In genomic region chr4:97049045-97049674, GRCm38 (mm10) we compare ENCODE assay signal across 23 mouse cellular contexts.
DNase-seq lines count a peak whose midpoint lies in the region; ATAC-seq lines count a peak whose summit lies in the region.
"Had no signal": no experiment of that assay in that cellular context is flagged by ENCODE, and none has a peak within 500 bp of the region (broad histone marks: within the 10 kb centered on the region; RNA-seq: fewer than 3 reads in every experiment).

No protein-coding gene starts in this region.

- WGBS in kidney, embryonic 14.5 days: 24% methylated on average over 4 of the region's 4 CpGs
- 62% methylated on average over 4 of the region's 4 CpGs for WGBS in midbrain, embryonic 14.5 days
- 55% methylated on average over 4 of the region's 4 CpGs for WGBS in midbrain, embryonic 16.5 days
- WGBS in limb, embryonic 10.5 days: 35% methylated on average over 4 of the region's 4 CpGs
- 38% methylated on average over 4 of the region's 4 CpGs for WGBS in neural tube, embryonic 12.5 days
- 86% methylated on average over 4 of the region's 4 CpGs for WGBS in forebrain, embryonic 10.5 days

- no peaks in the 10 kb centered on the region for H3K27me3 ChIP-seq in kidney, embryonic 14.5 days (ENCODE audit: control insufficient read depth, insufficient read depth, low read length)
- no peaks in the 10 kb centered on the region for H3K27me3 ChIP-seq in midbrain, embryonic 14.5 days (ENCODE audit: control insufficient read depth, insufficient read depth, low read length)
- H3K27me3 ChIP-seq in midbrain, embryonic 16.5 days (ENCODE audit: control insufficient read depth, insufficient read depth, low read depth, low read length): no peaks in the 10 kb centered on the region
- H3K27me3 ChIP-seq in limb, embryonic 10.5 days (ENCODE audit: low read depth, poor library complexity, severe bottlenecking): no peaks in the 10 kb centered on the region
- no peaks in the 10 kb centered on the region for H3K27me3 ChIP-seq in neural tube, embryonic 12.5 days (replicated peaks)
- no peaks in the 10 kb centered on the region for H3K27me3 ChIP-seq in forebrain, embryonic 10.5 days (ENCODE audit: poor library complexity, severe bottlenecking)
- H3K27me3 ChIP-seq: embryonic facial prominence, embryonic 12.5 days; hindbrain, embryonic 15.5 days; limb, embryonic 13.5 days; lung, embryonic 15.5 days; stomach, embryonic 15.5 days had no signal

- H3K27ac ChIP-seq in kidney, embryonic 14.5 days (ENCODE audit: low read depth, low read length): no peak overlapping the region
- H3K27ac ChIP-seq in midbrain, embryonic 14.5 days (replicated peaks; ENCODE audit: low read depth, low read length): no peak overlapping the region
- H3K27ac ChIP-seq in midbrain, embryonic 16.5 days (ENCODE audit: low read length): no peak overlapping the region
- 0 out of 2 replicates have a peak overlapping the region, but pooled peaks have one; percentile 10 for H3K27ac ChIP-seq in limb, embryonic 10.5 days
- H3K27ac ChIP-seq in neural tube, embryonic 12.5 days: no peak overlapping the region
- H3K27ac ChIP-seq in forebrain, embryonic 10.5 days: no peak overlapping the region
- H3K27ac ChIP-seq: embryonic facial prominence, embryonic 12.5 days; hindbrain, embryonic 15.5 days; limb, embryonic 13.5 days; liver, embryonic 14.5 days; lung, embryonic 15.5 days; macrophage; stomach, embryonic 15.5 days had no signal

- no peak for DNase-seq in kidney, adult 11 months
- DNase-seq in midbrain, embryonic 14.5 days: peak; percentile 6
- peak; percentile 35 for DNase-seq in limb, embryonic 10.5 days (ENCODE audit: low spot score)
- no peak for DNase-seq in forebrain, embryonic 10.5 days (ENCODE audit: extremely low spot score, low spot score)
- DNase-seq: adrenal gland, adult 8-10 months; cerebellum, postnatal 10 days; forebrain, postnatal 0 days; heart, postnatal 14 days; retina, postnatal 1 day; thymus, adult 18-20 months; thymus, postnatal 4 days had no signal

- no peak overlapping the region for H3K4me3 ChIP-seq in kidney, embryonic 14.5 days (ENCODE audit: low read length)
- H3K4me3 ChIP-seq in midbrain, embryonic 14.5 days (replicated peaks; ENCODE audit: low read depth, low read length): no peak overlapping the region
- no peak overlapping the region for H3K4me3 ChIP-seq in midbrain, embryonic 16.5 days (ENCODE audit: low read depth, low read length)
- no peak overlapping the region for H3K4me3 ChIP-seq in limb, embryonic 10.5 days
- H3K4me3 ChIP-seq in neural tube, embryonic 12.5 days: no peak overlapping the region
- H3K4me3 ChIP-seq in forebrain, embryonic 10.5 days: no peak overlapping the region
- H3K4me3 ChIP-seq: embryonic facial prominence, embryonic 12.5 days; hindbrain, embryonic 15.5 days; limb, embryonic 13.5 days; lung, embryonic 15.5 days; stomach, embryonic 15.5 days had no signal

- no peaks in the 10 kb centered on the region for H3K36me3 ChIP-seq in kidney, embryonic 14.5 days (ENCODE audit: control insufficient read depth, insufficient read depth, low read length)
- no peaks in the 10 kb centered on the region for H3K36me3 ChIP-seq in midbrain, embryonic 14.5 days (ENCODE audit: control insufficient read depth, insufficient read depth, low read length)
- H3K36me3 ChIP-seq in midbrain, embryonic 16.5 days (ENCODE audit: control insufficient read depth, insufficient read depth, low read length): no peaks in the 10 kb centered on the region
- H3K36me3 ChIP-seq in limb, embryonic 10.5 days: no peaks in the 10 kb centered on the region
- H3K36me3 ChIP-seq in neural tube, embryonic 12.5 days: no peaks in the 10 kb centered on the region
- no peaks in the 10 kb centered on the region for H3K36me3 ChIP-seq in forebrain, embryonic 10.5 days (replicated peaks)
- H3K36me3 ChIP-seq: embryonic facial prominence, embryonic 12.5 days; hindbrain, embryonic 15.5 days; limb, embryonic 13.5 days; lung, embryonic 15.5 days; stomach, embryonic 15.5 days had no signal

- H3K9me3 ChIP-seq in kidney, embryonic 14.5 days (ENCODE audit: control insufficient read depth, low read length): no peaks in the 10 kb centered on the region
- H3K9me3 ChIP-seq in midbrain, embryonic 14.5 days (ENCODE audit: control insufficient read depth, low read length): no peaks in the 10 kb centered on the region
- no peaks in the 10 kb centered on the region for H3K9me3 ChIP-seq in midbrain, embryonic 16.5 days (replicated peaks; ENCODE audit: control insufficient read depth, low read length, poor library complexity, severe bottlenecking)
- no peaks in the 10 kb centered on the region for H3K9me3 ChIP-seq in limb, embryonic 10.5 days (replicated peaks)
- no peaks in the 10 kb centered on the region for H3K9me3 ChIP-seq in neural tube, embryonic 12.5 days
- no peaks in the 10 kb centered on the region for H3K9me3 ChIP-seq in forebrain, embryonic 10.5 days
- H3K9me3 ChIP-seq: embryonic facial prominence, embryonic 12.5 days; hindbrain, embryonic 15.5 days; limb, embryonic 13.5 days; lung, embryonic 15.5 days; stomach, embryonic 15.5 days had no signal

- peak; percentile 68 for ATAC-seq in kidney, embryonic 14.5 days (ENCODE audit: low FRiP score, low TSS enrichment)
- 0 out of 2 replicates have a peak, but pooled peaks have one; percentile 63 for ATAC-seq in midbrain, embryonic 14.5 days (ENCODE audit: low FRiP score, low TSS enrichment)
- ATAC-seq in midbrain, embryonic 16.5 days: no peak
- 0 out of 2 replicates have a peak, but pooled peaks have one; percentile 50 for ATAC-seq in neural tube, embryonic 12.5 days (ENCODE audit: low FRiP score, low read depth)
- ATAC-seq: forebrain, postnatal 0 days; intestine, embryonic 16.5 days had no signal

- H3K9ac ChIP-seq in kidney, embryonic 14.5 days (ENCODE audit: low read depth, low read length): no peak overlapping the region
- no peak overlapping the region for H3K9ac ChIP-seq in midbrain, embryonic 14.5 days (replicated peaks; ENCODE audit: low read length)
- H3K9ac ChIP-seq in midbrain, embryonic 16.5 days (ENCODE audit: low read depth, low read length): no peak overlapping the region
- no peak overlapping the region for H3K9ac ChIP-seq in neural tube, embryonic 12.5 days
- H3K9ac ChIP-seq: embryonic facial prominence, embryonic 12.5 days; forebrain, postnatal 0 days; hindbrain, embryonic 15.5 days; limb, embryonic 13.5 days; liver, embryonic 14.5 days; lung, embryonic 15.5 days; stomach, embryonic 15.5 days had no signal

- H3K4me1 ChIP-seq in kidney, embryonic 14.5 days (ENCODE audit: control insufficient read depth, insufficient read depth, low read length): peaks cover 6% of the 10 kb centered on the region; the same call in 1 of the 2 replicates
- no peaks in the 10 kb centered on the region for H3K4me1 ChIP-seq in midbrain, embryonic 14.5 days (ENCODE audit: control insufficient read depth, insufficient read depth, low read length)
- H3K4me1 ChIP-seq in midbrain, embryonic 16.5 days (ENCODE audit: control insufficient read depth, insufficient read depth, low read length): no peaks in the 10 kb centered on the region
- peaks cover 25% of the 10 kb centered on the region for H3K4me1 ChIP-seq in limb, embryonic 10.5 days
- H3K4me1 ChIP-seq in neural tube, embryonic 12.5 days: no peaks in the 10 kb centered on the region
- no peaks in the 10 kb centered on the region for H3K4me1 ChIP-seq in forebrain, embryonic 10.5 days
- H3K4me1 ChIP-seq: embryonic facial prominence, embryonic 12.5 days; hindbrain, embryonic 15.5 days; lung, embryonic 15.5 days; stomach, embryonic 15.5 days had no signal

- H3K4me2 ChIP-seq in kidney, embryonic 14.5 days (replicated peaks; ENCODE audit: low read depth, low read length): no peak overlapping the region
- no peak overlapping the region for H3K4me2 ChIP-seq in midbrain, embryonic 14.5 days (ENCODE audit: low read length)
- no peak overlapping the region for H3K4me2 ChIP-seq in midbrain, embryonic 16.5 days (ENCODE audit: low read length)
- no peak overlapping the region for H3K4me2 ChIP-seq in neural tube, embryonic 12.5 days (replicated peaks)
- H3K4me2 ChIP-seq: embryonic facial prominence, embryonic 12.5 days; heart, embryonic 11.5 days; hindbrain, embryonic 15.5 days; limb, embryonic 13.5 days; lung, embryonic 15.5 days; stomach, embryonic 15.5 days had no signal

Comparison
In these comparisons a context has a peak if more than half of its experiments do, and no peak if none do; other contexts are left out.
1. DNase-seq: peak in midbrain, embryonic 14.5 days (single experiment) and limb, embryonic 10.5 days (single experiment); none in kidney, adult 11 months (single experiment) and forebrain, embryonic 10.5 days (single experiment).